Mouse (Mus musculus) urinary bladder, adult 18-20 months (tissue): Measurements from ENCODE around the gene Sec23ip.
"Not testable (repeated sequence)": the region's sequence is repeated elsewhere in the genome, so short reads cannot be mapped to it uniquely, and the experiment has no call there.

Experiments
- DNase-seq, 2 experiments: peaks; one replicate each; pipeline ENCODE4 v3.0.0; 2022; ENCODE audit warnings: low spot score in 2 of 2, mixed read lengths in 2 of 2

Gene Sec23ip

DNA sequence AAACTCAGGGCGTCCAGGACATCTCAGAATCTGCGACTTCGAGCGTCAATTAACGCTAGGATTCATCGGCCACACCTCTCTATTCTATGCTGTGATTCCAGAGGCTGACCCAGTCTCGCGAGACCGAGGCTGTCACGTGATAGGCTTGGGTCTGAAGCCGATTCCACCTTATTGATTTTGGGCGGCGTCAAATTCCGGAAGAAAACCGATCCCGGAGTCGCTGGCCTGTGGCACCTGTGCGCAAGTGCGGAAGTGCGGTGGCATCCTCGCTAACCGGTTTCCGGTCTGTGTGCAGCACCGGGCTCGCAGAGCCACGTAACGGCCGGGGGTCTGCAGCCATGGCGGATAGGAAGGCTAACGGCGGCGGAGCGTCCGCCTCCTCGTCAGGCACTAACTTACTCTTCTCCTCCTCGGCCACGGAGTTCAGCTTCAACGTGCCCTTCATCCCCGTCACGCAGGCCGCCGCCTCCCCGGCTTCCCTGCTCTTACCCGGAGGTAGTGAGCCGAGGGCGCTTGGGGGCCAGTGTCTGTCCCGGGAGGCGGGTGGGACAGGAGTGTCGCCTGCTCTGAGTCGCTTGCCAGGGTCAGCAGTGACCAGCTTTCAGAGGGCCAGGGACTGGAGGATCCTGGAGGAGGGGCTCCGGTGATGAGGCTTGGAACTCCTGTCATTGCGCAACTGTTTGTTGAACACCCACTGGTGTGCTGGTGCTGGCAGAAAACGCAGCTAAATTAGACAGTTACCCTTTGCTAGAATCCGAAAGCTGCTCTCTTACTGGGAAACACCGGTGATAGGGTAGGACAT lies at the start of gene Sec23ip:
Sec23ip (plus strand) TSS at position 260 of the 802 bp plus-strand sequence.
- DNase-seq: peak; percentile 96 to 99

DNA sequence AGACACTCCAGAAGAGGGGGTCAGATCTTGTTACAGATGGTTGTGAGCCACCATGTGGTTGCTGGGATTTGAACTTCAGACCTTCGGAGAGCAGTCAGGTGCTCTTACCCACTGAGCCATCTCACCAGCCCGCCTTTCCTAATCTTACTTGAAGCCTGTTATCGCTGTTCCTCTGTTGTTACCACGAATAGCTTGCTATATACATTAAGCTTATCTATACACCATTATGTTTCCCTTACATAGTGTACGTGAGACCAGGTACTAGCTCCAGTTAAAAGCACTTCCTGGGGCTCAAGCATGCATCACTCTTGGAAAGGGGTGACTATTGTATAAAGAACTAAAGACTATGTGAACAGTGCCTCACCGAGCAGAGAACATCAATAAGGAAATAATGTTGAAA lies 44.8 kb upstream of the Sec23ip start:
- DNase-seq: not testable (repeated sequence)

DNA sequence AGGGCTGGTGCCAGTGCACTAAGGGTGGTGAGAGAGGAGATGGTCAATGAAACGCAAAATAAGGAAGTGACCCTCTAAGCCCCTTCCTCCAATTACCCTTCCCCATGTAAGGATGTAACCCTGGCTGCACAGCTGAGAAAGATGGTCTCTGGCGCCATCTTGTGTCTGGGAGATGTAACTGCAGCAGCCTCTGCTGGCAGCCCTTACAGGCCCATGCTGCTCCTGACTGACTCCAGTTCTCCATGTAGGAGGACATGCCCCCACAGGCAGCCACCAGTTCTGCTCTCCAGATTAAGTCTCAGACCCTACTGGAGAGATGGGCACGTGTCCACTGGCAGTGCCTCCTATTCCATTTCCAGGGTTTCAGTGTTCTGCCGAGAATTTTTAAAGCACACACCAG lies 39.0 kb upstream of the Sec23ip start:
- DNase-seq: peak; percentile 37 to 44

DNA sequence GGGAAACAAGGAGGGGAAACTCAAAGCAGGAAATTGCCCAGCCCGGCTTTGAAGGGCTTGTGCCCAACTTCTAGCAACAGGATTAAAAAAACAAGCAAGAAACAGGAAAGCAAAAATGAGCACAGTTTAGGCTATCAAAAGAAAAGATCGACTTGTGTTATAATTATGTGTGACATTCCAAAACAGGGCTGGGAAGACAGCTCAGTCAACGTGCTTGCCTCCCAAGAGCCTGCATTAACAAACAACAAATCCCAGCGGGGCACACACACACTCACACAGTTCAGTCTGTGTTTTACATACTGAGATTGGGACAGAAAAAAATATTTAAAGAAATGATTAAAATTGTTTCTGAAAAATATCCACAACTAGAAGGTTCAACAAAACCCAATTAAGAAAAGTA lies 26.8 kb upstream of the Sec23ip start:
- no peak for DNase-seq

DNA sequence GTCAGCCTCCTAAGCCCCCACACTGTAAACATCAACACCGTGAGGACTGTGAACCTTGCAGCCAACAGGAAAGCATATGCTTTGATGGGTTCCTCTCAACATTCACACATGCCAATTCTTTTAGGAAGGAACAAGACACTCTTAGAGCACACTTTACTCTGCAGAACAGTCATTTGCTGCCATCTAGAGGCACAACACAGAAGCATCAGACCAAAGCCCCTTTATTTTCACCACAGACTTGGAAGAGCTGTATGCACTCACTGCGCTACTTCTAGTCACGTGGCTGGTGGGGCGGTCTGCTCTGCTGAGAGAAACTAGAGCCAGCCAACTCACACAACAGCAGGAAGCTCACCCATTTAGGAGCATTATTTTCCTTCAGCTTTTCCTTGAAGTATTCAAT lies 20.0 kb upstream of the Sec23ip start:
- no peak for DNase-seq

DNA sequence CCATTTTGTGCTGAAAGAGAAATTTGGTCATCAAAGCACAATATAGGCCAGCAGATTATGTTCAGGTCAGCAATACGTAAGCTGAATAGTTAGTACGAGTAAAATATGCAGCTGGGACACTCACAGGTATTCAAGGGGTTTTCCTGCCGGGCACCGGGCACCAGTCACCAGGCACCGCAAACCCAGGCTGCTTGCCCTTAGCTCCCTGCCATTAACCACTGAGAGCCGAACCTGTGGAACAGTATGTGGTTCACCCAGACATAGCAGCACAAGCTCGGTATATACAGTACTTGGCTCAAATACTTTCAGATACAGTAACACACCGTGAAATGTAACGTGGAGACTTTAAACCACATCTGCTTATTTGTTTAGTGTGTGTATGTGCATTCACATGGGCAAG lies 19.6 kb upstream of the Sec23ip start:
- no peak for DNase-seq

DNA sequence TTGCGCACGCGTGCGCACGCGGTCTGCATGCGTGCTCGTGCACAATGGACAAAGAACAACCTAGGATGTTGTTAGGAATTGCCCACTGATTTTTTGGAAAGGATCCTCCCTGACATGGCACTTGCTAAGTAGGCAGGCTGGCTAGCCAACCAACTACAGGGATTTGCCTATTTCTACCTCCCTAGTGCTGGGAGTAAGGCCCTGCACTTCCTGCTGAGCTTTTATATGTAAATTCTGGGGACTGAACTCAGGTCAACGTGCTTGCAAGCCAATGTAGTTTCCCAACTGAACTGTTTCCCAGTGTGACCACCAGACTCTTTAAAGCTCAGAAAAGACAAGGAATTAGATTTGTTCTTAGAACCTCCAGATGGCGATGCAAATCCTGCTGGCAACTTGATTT lies 17.7 kb upstream of the Sec23ip start:
- no peak for DNase-seq

DNA sequence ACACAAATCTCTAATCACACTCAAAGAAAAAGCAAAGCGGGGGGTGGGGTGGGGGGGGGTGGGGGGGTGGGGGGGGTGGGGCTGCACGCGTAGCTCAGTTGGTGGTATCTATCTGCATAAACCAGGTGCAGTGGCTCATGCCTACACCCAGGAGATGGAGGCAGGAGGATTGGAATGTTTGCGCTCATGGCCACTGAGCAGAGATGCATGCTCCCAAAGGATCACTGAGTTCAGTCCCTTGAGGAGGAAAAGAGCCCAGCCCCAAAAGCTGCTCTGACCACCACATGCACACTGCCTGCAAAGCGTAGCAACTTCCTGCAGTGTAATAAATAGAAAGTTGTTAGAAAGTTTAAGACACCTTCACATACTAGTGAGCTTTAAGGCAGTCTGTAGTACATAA lies 17.0 kb upstream of the Sec23ip start:
- DNase-seq: no peak

DNA sequence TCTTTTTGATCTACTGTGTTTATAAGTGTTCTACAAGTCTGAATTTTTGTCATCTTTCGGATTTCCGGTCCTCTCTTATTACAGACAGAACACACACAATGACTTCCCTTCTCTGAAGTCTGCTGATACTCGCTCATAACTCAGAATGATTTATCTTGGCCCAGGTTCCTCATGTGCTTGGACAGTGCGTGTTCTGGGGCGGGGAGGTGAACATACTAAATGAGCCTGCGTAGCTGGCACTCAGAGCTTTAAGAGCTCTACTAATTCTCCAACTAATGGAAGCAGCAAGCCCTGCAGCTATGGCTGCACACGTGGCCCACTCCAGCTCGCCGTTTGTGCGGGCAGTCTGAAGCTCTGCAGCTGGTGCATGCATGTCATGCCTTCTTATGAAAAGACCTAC lies 16.0 kb upstream of the Sec23ip start:
- DNase-seq: no peak

DNA sequence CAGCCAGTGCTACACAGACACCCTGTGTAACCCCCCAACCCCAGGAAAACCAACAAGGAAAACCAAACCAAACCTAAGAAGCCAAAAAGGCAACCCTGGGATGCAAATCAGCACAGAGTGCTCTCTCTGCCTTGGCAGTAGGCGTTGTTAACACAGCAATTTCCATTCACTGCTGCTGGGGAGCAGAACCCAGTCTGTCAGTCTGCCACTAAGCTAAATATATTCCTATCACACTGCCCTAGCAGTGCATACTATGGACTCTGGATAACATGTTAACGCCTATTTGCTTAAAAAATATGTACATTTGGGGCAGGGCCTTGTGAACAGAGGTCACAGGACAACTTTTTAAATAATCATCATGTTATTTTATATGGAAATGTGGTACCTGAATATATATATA lies 13.2 kb upstream of the Sec23ip start:
- DNase-seq: no peak

DNA sequence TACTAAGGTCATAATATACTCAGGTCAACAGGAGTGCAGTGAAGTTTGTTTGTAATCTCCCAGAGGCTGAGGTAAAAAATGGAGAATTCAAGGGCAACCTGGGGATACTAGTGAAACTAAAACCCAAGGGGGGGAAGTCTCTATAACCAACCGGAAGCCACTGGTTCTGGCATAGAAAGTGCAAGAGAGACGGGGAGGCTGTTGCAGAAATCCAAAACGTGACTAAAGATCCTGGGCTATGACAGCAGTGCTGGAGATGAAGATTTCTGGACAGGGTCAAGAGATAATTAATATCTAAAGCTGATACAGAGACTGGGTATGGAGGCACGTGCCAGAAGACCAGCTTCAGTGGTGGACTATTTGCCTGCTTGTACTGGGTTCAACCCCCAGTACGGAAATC lies 6.7 kb upstream of the Sec23ip start:
- no peak for DNase-seq

DNA sequence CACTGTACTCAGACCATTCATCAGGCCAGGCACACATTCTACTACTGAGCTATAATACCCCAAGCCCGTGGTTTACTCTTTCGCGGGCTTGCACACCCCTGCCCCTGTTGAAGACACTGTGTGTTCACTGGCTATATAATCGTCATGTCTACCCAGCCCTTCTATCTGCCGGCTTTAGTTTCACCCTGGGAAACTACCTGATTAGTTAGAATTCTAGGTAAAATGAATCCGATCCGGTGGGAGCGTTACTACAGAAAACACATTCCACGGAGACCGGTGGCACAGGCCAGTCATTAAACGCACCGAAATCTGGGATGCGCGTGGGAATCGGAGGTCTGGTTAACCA lies 5.7 kb upstream of the Sec23ip start:
- DNase-seq: peak in 1 of 2 experiments; percentile 11

DNA sequence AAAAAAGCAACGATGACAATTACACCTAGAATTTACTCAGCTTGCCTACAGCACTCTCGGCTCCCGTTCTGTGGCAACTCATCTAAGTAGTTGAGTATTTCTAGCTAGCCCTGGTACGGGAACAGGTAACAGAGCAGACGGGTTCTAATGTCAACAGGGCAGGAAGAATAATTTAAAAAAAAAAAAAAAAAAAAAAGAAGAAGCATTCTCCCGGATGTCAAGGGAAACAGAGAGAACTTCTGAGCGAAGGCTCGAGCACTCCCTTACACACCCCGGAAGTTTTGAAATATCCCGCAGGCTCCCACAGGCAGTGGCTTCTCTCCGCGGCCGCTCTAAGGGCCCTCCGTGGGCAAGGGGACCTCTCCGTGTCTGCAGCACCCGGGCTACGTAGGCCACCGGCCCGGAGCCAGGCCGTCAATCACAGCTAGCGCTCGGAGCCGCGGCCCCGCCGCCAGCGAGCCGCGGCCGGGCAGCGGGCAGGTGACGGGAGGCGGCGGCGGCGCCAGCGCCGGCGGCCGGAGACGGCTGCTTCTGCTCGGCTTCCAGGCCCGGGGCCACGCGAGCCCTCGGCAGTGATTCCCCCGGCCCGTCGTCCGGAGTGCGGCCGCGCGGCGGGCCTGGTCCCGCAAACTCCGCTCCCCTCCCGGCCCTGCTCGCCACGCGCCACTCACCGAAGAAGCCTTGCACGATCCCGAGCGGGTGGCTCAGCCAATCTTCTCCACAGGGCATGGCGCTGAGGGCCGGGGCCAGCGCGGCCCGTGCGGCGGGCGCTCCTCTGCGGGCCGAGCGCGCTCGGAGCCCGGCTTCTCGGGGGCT lies 5.1 kb upstream of the Sec23ip start:
- peak; percentile 26 to 44 for DNase-seq

DNA sequence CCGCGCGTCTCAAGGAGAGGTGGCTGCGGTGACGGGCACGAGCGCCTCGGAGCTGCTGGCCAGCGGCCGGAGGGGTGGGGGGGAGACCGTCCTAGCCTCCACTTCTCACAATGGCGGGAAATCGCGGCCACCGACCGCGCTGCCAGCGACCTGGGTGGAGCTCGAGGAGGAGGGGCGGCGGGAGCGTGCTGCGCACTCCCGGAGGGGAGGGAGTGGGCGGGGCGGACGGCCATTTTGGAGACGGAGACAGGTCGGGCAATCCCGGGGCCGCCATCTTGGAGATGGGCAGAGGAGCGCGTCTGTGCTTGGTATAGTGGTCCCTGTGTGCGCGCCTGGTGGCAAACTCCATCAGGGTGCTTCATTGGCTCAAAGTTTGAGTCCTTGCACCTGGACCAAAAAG lies 4.4 kb upstream of the Sec23ip start, which contains the start of gene Mcmbp:
Mcmbp (minus strand) TSS at position 162 of the 400 bp plus-strand sequence.
- DNase-seq: peak; percentile 95 to 96

DNA sequence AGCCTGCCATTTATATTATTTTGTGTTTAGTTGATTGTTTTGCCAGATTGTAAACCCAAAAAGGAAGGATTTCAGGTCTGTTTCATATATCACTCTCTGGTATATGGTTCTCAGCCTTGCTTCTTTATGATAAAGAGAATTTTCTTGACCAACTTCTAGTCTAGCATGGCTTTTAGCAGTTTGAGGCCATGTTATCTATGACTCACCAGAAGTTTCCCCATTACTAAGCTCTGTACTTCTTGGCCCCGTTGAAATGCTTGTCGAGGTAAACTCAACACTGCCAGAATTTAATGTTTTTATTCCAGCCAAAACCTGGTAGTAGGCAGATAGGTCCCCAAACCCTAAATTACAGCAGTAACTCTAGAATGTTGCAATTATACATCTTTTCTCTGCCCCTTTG lies 845 bp upstream of the Sec23ip start:
- no peak for DNase-seq

DNA sequence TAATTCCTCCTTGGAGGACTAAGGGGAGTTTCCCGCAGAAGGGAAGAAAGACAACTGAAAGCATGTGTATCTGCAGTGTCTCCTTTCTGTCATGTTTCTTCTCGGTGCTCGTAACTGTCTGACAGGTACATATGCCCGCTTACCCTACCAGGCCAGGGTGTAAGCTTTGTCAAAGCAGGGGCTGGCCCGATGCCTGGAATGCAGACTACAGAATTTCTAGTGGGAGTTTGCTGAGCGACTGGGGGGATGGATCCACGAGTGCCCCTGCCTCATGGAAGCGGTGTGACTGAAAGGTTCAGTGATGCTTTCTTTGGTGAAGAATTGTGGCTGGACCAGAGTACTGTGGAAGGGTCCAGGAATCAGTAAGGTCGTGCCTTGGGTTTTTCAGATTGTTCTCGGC lies 1.4 kb downstream of the Sec23ip start:
- DNase-seq: no peak

DNA sequence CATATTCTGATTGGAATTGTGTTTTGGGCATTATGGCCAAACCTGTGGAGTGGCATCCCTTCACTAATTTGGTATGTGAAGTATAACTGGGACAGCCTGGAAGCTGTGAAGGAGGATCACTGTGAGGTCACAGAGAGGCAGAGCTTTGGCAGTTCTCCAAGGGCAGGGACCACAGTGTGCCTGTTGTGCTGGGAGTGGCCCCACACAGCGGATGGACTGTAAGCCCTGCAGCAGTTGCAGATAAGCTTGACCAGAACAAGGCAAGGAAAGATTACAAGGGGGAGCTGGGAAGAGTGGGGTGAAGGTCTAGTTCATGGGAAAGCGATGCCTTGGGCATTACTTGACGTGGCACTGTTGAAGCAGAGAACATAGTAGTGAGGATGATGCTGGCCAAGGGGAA lies 4.0 kb downstream of the Sec23ip start:
- DNase-seq: peak in 1 of 2 experiments; percentile 51

DNA sequence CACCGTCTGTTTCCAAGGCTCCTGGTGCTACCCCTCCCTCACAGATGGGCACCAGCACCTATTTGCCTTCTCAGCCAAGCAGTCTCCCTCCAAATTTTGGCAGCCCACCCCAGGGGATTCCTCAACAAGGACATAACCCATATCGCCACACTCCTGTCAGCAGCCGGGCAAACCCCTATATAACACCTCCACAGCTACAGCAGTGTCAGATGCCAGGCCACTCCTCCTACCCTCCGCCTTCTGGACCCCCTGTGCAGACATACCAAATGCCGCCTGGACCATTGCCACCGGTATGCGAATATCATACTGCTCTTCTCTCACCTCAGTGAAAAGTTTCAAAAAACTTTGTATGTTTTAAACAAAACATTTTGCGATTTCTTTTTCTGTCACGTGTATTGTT lies 5.6 kb downstream of the Sec23ip start:
- DNase-seq: no peak

DNA sequence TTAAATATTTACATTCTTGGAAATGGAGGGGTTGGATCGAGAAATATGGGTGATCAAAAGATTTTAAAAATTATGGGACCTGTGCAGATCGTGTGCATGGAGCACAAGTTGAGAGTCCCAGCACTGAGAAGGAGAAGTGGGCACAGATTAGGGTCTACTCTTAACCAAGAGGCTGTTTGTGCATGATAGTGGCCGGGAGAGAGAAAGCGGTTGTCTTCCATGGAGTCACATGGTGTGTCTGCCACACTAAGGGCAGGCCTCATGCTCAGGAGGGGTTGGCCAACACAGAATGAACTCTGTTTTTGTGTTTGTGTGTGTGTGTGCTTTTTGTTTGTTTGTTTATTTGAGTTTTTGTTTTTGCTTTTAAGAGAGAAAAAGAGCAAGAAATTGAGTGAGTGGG lies 7.3 kb downstream of the Sec23ip start:
- no peak for DNase-seq

DNA sequence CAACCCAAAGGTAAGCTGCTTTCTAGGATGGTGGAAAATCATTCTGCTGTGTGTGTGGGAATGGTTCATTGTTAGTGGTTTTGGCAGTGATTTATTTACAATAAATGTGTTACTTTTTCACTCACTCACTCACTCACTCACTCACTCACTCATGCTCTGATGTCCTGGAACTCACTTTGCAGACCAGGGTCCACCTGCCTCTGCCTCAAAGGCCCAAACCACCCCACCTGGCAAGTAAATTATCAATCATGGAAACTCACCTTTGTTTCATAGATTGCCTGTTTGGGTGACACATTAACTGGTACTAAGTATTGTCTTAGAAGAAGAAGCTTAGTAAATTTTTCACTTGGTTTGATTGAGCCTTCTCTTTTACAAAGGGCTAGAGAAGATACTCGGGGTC lies 10.7 kb downstream of the Sec23ip start:
- no peak for DNase-seq

DNA sequence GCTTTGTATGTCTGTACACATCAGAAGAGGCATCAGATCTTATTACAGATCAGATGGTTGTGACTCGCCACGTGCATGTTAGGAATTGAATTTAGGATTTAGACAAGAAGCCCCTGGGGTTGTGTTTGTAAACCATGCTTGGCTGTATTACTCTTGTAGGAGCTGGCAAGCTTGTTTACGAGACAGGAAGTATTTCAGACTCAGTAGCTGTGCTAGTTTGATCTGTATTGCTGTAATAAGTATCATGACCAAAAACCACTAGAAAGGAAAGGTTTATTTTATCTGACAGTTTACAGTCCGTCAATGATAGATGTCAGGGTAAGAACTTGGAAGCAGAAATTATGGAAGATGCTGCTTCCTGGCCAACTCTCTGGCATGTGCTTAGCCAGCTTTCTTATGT lies 14.2 kb downstream of the Sec23ip start:
- no peak for DNase-seq

DNA sequence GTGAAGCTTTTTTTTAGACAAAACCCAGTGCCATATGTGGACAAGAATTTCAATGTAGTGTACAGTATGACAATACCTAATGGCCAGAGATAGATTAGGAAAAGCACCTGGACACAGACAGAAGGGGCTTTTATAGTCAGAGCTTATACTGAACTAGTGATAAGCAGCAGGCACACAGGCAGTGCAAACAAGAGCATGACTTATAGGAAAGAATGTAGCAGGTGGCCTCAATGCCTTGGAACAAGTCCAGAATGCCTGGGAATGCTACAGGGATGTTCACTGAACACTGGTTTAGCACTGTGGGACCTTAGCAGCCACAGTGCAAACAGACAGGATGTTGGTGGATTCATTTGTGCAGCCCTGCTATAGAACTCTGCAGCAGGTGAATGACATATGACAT lies 22.0 kb downstream of the Sec23ip start:
- DNase-seq: no peak

DNA sequence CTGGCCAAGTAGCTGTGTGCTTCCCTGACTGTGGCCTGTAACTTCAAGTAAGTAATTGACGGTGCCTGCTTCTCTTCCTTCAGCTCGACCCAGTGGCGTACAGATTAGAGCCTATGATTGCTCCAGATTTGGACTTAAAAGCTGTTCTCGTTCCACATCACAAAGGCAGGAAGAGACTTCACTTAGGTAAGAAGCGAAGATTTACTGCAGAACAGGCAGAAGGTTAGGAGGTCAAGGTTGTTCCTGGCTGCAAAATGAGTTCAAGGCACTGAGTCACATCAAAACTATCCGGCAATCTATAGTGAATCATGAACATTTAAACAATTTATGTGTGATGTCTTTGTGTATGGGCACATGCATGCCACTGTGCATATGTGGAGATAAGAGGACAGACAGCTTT lies 32.5 kb downstream of the Sec23ip start:
- no peak for DNase-seq
